Mouse (Mus musculus): ENCODE data around the gene Prpsap1. TPM values are rescaled to one million over a fixed set of nuclear protein-coding genes. Genes with fewer than 3 reads are reported as not detected.

The Prpsap1 gene
- total RNA-seq (2021): 10 to 100 TPM; 68.0 to 80.1 TPM
- long read RNA-seq, experiment 1, transcript Prpsap1-201 (10 exons, 1,841 nt): major isoform, 79 of 102 reads
- long read RNA-seq, experiment 1, transcript Prpsap1-205 (4 exons, 912 nt): minor isoform, 6 of 102 reads
- long read RNA-seq, experiment 1, partial matches to known transcripts: 2 of 102 reads
- long read RNA-seq, experiment 1, other reads (novel, unspliced or antisense): 10 of 102 reads
- long read RNA-seq, experiment 2, transcript Prpsap1-201 (10 exons, 1,841 nt): major isoform, 60 of 75 reads
- long read RNA-seq, experiment 2, partial matches to known transcripts: 3 of 75 reads
- long read RNA-seq, experiment 2, other reads (novel, unspliced or antisense): 9 of 75 reads

DNA sequence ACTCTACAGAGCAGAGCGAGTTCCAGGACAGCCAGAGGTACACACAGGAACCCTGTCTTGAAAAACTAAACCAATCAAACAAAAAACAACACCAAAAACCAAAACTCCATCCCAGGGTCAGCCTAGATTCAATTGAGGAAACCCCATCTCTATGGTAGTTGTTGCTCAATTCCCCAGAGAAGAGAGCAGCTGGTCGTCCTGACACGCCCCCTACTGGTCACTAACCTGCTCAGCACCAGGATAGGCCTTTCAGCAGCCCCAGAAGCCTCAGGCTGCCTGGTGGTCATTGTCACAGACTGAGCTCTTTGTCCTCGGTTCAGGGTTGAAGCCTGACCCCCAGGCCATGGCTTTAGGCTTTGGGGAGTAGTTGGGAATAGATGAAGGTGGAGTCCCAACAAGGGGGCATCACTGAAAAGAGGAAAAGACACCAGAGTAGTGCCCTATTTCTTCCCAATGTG, at the start of gene Prpsap1:
Prpsap1 (minus strand) TSS at position 408 of the 458 bp plus-strand sequence.
- DNase-seq: peak; percentile 69

DNA sequence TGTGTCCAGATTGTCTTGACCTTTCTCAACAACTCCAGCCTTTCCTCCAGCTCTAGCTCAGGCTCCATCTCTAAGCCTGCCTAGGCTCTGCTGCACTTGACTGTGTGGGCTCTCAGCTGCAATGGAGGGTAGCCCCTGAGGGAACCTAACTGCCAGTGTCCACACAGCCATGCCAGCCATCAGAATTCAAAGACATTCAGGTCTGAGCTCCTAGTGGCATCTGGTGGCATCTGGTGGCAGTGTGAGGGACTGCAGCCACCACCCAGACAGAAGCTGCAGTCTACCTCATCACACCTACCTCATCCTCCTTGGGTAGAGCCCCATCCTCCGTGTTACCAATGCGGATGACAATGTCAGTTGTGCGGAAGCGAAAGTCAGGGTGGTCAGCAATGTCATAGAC, 49.1 kb upstream of the Prpsap1 start:
- peak; percentile 66 for DNase-seq

DNA sequence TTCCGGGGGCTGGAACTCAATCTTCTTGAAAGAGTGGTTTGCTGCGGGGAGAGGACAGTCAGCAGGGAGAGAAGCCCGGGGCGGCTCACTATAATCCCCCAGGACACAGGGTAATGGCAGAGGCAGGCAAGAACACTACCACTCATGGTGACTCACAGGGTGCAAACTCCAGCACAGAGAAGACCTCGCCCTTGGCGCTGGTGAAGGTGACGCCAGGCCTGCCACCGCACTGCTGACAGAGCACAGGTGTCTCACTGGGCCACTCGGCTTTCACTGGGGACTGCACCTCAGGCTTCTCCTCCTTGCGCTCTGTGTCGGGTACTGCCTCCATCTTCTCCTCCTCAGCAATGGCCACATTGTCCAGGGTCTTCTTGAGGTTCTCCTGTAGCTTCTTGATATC, 47.2 kb upstream of the Prpsap1 start:
- DNase-seq: no peak

DNA sequence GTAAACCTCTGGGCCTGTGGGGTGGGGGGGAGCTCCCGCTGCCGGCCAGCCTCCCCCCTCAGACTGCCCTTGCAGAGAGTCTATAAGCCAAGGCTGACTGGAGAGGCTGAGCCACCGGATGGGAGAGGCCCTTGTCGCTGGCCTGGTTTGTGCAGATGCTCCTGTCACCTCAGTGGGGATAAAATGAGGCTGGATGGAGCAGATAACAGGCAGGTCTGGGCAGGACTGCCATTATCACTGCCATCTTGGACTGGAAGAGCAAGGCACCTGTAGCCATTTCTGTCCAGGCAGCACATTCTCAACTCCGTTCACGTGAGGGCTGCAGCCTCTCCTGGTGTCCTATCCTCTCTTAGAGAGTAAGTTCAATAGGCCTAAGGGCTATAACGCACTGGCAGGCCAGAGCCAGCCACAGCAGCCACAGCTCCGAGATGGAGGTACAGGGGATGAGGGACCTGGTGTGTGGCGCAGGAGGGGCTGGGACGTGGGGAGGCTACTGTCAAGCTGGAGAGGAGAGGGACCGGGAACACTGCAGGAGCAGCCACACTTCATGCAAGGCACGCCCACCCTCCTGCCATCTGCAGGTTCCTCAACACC, 44.2 kb upstream of the Prpsap1 start:
- no peak for DNase-seq

DNA sequence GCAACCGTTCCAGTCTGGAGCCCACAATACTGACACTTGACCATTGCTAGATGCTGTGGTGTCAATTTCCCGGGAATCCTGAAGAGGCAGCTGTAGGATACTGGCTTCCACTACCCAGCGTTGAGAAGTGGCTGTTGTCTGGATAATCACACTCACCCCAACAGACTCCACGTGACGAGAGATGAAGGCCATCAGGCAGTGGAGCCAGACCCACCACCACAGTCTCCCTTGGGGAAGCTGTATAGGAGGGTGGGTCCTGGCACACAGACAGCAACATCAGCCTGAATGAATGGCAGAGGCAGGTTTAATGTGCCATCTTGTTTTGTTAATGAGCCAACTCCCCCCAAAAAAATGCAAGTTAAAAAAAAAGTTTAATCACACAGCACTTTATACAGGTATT, 43.4 kb upstream of the Prpsap1 start:
- DNase-seq: no peak

DNA sequence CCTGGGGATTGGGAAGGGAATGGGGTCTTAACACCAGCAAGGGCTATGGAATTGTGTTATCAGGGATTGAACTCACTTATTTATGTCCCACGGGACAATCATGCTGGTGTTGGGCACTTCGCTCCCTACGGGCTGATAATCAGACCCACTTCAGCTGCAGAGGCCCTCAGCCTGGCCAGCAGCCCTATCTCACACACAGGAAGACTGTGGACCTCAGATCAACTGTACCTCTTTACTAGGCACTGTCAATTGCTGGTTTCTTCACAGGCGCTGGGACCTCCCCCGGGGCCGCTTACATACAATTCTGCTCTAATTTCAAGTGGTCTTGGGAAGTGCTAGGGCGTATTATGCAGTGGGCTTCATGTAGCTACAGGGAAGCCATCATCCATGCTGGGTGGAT, 42.7 kb upstream of the Prpsap1 start:
- no peak for DNase-seq

DNA sequence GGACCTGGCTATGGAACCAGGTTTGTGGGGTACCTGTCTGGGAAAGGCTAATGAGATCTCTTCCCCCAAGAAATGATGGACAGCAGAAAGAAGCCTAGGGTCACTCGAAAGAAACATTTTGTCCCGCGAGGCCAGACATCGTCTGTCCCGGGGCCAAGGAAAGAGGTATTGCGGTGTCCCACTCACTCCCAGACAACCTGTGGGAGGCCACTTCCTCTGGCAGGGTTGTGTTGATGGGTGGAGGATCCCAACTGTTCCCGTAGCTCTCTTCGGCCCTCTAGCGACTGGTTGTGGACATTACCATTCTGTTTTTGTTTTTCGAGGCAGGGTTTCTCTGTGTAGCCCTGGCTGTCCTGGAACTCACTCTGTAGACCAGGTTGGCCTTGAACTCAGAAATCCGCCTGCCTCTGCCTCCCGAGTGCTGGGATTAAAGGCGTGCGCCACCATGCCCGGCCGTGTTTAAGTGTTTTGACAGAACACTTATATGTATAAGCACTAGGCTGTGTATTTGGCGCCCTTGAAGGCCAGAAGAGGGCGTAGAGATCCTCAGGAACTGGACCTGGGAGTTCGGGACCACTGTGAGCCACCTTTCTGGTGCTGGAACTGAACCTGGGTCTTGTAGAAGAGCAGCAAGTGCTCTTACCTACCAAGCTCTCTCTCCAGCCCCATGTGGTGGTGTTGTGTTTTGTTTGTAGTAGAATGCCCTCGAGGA, 40.3 kb upstream of the Prpsap1 start:
- peak; percentile 77 for DNase-seq

DNA sequence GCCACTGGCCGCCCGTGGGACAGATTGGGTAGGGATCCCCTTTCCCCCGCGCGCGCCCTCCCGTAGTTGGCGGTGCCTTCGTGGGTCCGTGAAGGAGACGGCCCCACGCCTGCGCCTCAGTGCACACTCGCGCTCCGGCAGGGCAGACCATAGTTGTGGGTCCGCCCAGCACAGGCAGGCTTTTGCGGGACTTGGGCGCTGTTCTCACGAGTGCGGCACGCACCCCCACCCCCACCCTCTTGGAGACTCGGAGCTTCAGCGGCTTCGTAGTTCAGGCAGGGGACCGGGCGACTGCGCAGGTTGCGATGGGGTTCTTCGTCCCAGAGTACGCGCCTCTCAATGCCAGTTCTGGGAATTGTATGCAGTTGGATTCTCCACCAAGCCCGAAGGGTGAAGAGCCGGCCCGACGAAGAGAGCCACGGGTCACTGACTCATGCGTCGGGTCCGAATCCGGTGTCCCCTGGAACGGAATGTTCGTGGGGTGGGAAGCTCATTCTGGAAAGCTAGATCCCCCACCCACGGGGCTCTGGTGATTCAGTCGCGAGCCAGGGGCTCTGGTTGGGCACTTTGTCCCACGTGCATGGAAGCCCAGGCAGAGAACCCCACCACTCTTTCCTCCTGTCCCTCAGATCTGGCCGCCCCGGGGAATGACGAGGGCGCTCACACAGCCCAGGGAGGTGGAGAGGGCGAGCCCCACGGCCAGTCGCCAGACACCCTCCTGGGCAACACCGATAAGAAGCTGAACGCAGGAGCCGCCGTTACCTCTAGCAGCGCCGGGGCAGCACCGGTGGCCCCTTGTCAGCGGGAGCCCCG, 39.5 kb upstream of the Prpsap1 start:
- DNase-seq: peak; percentile 39

DNA sequence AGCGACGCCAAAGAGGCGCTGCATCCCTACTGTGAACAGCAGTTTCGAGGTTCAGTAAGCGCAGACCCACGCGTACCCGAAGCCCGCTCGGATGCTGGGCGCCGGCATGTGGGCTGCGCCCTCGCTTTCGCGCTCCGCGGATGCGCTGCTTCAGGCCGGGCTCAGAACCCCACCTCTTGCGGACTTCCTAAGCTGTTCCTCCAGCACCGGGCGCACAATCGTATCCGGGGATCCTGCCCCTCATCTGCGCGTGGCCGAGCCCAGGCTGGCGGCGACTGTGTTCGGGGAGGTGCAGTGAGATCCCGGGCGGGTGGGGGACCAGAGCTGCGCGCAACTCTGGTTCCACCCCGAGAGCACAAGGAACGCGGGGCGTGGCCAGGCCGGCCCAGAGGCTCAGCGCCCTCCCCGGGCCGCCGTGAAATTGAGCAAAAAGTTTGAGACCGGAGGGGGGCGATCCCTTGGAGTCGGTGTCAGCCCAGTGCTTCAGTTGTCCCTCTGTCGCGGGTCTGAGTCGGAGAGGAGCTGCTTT, 38.9 kb upstream of the Prpsap1 start:
- peak; percentile 74 for DNase-seq

DNA sequence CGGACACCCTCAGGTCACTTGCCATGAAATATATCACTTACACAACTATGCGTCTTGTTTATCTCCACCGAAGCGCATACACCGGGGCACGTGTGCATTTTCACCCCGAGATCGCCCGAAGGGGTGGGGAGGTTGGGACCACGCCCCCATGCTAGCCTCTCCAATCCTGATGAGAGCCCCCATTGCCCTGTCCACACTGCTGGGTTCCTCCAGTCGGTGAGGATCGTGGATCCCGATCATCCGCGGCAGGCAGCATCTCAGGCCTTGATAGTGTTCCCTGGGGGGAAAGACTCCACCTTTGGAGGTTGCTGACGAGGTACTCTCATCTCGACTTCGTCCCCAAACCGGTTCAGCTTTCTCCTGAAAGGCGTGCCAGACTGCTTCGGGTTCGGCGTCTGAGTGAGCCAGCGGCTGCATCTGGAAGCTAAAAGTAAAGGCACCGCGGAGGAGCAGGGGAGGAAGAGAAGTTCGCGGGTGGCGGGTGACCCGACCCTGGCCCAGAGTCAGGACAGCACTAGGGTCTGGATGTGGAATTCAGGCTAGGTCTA, 38.3 kb upstream of the Prpsap1 start:
- DNase-seq: no peak

DNA sequence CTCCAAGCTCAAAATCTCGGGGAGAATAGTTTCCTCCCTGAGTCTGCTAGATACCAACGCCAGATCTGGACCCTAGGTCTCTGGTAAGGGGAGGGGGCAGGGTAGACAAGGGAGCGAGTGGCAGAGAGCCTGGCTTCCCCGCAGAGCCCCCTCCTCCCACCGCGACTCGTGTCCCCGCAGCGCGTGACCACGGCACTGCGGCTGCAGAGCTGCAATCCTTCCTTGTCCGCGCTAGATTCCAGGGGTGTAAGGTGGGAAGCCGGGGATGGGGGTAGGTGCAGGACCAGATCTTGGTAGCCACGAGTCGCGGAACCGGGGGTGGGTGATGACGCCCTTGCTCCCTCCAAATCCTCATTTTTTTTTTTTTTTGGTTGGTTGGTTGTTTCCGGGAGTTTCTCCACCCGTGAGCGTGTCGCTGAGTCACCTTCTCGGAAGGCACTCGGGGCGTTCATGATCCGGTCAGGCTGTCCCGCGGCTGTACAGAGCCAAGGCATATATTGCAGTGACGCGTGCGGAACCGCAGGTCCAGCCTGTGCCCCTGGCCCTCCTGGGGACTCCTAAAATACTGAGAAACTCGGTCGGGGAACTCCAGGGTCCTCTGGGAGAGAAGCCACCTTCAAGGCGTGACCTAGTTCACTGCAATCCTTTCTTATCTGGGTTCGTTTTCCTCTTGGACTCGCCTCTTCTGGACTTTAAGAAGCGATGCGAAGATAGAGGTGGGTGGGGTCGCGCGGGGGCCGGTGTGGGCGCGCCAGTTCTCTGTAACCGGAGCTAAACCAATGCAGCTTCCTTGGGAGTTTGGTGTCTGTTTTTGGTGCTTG, 37.6 kb upstream of the Prpsap1 start:
- DNase-seq: no peak

DNA sequence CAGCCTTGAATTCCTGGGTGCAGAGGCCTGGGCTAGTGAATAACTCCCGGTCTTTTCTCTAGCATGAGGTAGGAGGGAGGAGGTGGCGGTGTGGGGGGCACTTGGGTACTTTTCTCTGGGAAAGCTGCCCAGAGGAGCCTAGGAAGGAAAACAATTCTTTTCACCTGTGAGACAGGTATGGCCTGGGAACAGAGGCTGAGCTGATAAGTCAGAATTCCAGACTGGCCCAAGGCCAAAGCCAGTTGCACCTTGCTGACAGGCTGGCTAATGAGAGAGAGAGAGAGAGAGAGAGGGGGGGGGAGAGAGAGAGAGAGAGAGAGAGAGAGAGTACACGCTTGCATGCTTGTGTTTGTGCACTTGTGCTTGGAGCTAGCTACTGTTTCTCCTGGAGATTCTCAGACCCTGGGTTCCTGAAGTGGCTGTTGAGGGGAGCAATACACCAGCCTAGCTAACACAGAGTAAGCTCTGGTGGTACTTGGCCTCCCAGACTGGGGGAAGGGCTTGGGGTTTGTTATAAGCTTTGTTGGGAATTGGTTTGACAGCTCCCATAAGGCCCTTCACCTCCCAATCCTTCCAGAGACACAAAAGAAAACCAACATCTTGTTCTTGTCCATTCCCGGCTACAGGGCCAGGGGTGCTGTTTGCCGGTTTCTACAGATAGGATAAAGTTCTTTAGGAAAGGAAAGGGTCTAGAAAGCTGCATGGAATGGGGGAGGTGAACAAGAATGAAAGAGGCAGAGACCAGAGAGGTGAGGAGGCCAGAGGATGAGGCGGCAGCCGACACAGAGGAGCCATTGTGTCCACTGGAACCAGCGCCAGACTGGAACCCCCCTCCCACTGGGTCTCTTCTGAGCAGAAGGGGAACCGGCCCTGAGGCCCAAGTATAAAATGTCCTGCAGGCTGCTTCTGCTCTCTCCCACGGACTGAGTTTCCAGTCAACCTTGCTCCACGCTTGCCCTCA, 36.5 kb upstream of the Prpsap1 start, which contains the start of gene Sphk1:
Sphk1 (plus strand) TSS at position 739 of the 961 bp plus-strand sequence.
- no peak for DNase-seq

DNA sequence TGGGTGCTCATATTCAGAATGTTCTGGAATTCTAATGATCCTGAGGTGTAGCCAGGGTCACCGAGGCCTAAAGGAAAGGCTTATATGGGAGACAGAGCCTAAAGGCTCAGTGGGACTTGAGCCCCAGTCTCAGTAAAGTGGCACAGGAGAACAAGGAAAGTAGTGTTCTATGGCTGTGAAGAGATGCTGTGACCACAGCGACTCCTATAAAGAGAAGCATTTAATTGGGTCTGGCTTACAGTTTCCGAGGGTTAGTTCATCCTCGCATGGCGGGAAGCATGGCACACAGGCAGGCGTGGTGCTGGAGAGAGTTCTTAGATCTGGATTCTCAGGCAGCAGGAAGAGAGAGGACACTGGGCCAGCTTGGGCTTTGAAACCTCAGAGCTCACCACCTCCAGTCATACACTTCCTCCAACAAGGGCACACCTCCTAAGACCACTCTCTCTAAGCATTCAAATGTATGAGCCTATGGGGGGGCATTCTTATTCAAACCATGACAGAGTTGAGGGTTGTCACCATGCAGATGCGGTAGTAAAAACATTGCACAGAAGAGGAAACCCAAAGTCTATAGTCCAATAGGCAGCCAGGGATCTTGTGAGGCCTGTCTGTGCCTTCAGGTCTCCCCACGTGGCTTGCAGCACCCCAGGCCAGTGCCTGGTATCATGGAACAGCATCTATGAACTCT, 34.8 kb upstream of the Prpsap1 start:
- DNase-seq: no peak

DNA sequence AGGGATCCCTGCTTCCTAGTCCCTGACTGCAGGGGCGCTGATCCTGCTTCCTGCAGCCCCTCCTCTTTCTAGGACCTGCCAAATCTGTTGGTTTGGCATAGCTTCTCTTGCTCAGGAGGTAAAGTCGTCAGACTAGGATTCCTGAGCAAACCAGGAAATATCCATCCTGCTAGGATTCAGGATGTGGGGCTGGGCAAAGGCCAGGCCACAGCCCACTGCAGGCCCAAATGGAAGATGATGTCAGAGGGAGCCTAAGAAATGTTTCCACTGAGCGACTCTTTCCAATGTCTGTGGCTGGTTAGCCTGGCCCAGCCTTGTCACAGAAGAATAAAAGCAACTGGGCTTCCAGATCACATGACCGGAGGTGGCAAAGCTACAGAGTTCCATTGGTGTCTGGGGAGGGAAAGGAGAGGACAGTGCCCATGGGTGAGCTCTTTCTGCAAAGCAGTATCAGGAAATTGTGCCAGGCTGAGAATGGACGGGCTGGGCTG, 29.7 kb upstream of the Prpsap1 start:
- DNase-seq: peak; percentile 43

DNA sequence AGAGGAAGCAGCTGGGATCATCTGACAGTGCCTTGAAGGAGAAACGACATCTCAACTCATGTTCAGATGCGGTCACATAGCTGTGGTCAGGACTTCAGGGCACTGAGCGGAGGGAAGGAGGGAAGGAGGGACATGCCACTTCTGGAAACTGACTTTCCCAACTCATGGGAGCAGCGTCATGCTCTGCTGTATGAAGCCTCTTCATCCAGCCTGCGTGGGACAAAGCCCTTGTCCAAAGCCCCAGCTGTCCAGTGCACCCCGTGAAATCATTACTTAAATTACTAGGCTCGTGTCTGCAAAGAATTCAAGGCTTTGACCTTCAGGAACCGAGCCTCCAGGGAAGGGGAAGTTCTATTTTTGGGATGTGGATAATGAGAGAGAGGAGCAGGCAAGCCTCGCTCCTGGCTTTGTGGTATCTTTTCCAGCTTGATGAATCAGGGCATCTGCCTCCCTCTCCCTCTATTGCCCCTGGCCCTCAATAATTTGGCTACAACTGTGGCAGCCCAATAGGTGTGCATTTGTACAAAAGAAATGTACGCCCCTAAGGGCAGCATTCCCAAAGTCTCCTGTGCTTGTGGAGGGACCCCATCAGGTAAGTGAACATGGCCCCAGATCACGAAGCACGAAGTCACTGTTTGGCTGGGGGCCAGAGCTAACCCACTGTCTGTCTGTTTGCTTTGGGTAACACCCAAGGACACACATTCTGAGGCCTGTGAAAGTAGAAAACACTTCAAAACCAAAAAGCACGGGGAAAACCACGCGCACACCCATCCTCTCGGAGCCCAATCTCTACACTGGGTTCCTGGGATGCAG, 29.1 kb upstream of the Prpsap1 start:
- DNase-seq: peak; percentile 48

DNA sequence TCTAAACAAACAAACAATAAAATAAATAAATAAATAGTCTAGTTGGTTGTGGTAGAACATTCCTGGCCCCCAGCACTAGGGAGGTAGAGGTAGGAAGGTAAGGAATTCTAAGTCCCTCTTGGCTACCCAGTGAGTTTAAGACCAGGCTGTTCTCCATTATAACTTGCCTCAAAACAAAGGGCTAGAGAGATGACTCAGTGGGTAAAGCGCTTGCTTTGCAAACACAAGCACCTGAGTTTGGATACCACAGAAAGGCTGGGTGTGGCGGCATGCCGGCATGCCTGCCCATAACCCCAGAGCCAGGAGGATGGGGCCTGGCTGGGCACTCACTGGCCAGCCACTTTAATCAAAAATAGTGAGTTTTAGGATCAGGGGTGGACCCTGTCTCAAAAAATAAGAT, 28.0 kb upstream of the Prpsap1 start:
- no peak for DNase-seq

DNA sequence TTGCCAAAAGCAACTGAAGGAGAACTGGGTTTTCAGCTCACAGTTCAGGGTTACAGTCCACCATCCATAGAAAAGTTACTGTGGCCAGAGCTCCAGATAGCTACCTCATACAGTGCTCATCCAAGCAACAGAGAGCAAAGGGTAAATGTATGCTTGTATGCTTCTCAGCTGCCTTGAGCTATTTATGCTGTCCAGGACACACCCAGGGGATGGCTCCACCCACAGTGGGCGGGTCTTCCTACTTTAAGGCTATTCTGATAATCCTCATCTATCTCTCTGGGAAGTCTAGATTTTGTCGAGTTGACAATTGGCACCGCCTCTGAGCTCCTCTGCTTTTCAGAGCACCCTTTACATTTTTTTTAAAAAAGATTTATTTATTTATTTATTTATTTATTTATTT, 27.1 kb upstream of the Prpsap1 start:
- DNase-seq: peak; percentile 37

DNA sequence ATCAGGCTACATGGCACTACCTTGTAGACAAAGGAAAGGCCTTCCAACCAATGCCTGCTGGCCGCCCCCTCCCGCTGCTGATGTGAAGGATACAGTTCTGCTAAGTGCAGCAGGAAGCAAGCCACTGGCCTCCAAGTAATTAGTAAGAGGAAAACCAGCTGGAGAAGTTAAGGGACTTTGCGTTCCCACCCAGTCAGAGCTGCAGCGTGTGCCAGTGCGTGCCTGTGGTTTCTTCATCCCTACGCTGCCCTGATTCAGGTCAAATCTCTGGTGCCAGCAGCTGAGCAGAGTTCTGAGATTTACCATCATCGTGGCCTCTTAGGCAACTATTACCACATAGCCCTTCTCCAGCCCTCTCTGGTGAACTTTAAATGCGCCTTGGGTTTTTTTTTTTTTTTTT, 24.5 kb upstream of the Prpsap1 start:
- DNase-seq: peak; percentile 44
